Mouse (Mus musculus) CH12.LX (cell line): ENCODE results near the gene Myo1d.

ENCODE experiments used
- CTCF ChIP-seq, 2 experiments: IDR thresholded peaks in 1 of 2; conservative IDR thresholded peaks in 1 of 2; 2 replicates each; pipeline ENCODE4 v1.5.1; 2011 to 2012; ENCODE audit warnings: low read depth in 2 of 2, low read length in 2 of 2, improper control_type of control experiment in 1 of 2, inconsistent platforms in 1 of 2, mild to moderate bottlenecking in 1 of 2, moderate library complexity in 1 of 2
- EP300 ChIP-seq: IDR thresholded peaks from 2 replicates; pipeline ENCODE4 v1.6.1; 2011; ENCODE audit warnings: low read length, improper control_type of control experiment
- GABPA ChIP-seq: IDR thresholded peaks from 2 replicates; pipeline ENCODE4 v1.6.1; 2012; ENCODE audit warnings: low read depth, low read length, improper control_type of control experiment, inconsistent platforms; ENCODE audit not compliant: insufficient replicate concordance
- MAX ChIP-seq: IDR thresholded peaks from 2 replicates; pipeline ENCODE4 v1.6.1; 2011; ENCODE audit warnings: low read length, improper control_type of control experiment
- POLR2A ChIP-seq: IDR thresholded peaks from 2 replicates; pipeline ENCODE4 v1.6.1; 2011; ENCODE audit warnings: low read depth, mild to moderate bottlenecking, improper control_type of control experiment, low read length
- ZNF384 ChIP-seq: IDR thresholded peaks from 2 replicates; pipeline ENCODE4 v1.6.1; 2012; ENCODE audit warnings: low read depth, low read length, improper control_type of control experiment, inconsistent platforms

- TF ChIP-seq POLR2A (no peak), EP300 (no peak), GABPA (no peak), CTCF (conservative IDR thresholded peaks at IDR 0.05 in 1 of 2, IDR thresholded peaks at IDR 0.05 in 1 of 2; ENCODE audit: low read depth in 2 of 2, low read length in 2 of 2) (no peak), MAX (no peak), ZNF384 (no peak)
Measured at GRCm38 (mm10) chr11:80532966-80533365, 246.9 kb downstream of the Myo1d start.
